Mouse (Mus musculus): Measurements from ENCODE around the gene Kcnj12.

Kcnj12 gene

DNA sequence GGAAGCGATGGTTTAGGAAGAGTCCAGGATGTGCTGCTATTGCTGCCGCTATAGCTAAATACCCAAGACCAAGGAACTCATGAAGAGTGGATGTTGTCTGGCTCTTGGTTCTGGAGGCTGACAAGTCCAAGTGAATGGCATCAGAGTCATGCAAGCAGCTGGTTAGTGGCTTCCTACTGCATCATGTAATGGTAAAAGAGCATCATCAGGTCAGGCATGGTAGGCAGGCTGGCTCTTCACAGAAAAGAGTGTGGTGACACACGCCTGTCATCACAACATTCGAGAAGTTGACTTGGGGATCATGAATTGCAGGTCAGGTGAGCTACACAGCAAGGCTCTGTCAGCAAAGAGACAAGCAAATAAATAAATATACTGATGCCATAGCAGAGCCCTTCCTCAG lies 89.1 kb downstream of the Kcnj12 start:
- DNase-seq: no peak

- no peak for DNase-seq
Measured at GRCm38 (mm10) chr11:61112323-61112995, 90.1 kb downstream of the Kcnj12 start.

DNA sequence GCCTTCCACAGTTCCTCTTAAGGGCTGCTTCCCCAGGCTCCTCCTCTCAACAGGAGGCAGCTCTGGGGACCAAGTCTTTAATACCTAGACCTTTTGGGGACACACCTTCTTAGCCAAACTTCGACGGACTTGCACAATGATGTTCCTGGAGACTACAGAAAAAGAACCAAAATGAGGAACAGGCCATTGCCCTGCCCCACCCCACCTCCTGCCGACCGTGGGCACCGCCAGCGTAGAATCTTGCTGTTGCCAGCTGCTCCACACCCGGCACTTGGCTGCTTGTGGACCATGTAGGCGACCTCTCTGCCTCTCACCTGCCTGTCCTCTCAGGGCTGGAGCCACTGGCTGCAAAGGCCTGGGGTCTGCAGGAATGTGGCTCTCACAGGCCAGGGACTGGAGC lies 93.9 kb downstream of the Kcnj12 start:
- DNase-seq: no peak

DNA sequence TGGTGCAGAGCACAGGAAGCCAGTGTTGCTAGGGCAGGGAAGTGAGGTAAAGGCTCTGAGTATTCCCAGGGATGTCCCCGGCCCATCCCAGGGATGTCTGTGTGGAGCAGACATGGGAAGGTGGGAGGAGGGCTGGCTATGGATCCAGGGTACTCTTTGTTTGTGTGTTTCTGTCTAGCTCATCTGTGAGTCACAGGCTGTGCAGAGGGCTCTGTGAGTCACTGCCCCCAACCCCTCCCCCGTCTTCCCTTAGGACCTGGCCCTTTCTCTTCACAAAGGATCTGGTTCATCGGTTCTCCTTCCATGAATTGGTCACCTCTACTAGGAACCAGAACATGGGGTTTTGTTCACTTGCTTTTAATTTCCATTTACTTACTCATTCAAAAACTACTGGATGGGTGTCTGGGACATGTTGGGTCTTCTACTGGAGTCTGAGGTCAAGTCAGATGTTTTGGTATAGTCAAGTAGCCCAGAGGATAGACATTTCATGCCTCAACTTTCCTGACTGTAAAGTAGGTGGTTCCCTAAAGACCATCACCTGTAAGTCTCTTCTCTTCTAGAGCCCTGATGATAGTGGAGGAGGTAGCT lies 97.7 kb downstream of the Kcnj12 start:
- no peak for DNase-seq
